Mouse (Mus musculus) brain, embryonic 14.5 days (tissue): Measurements from ENCODE around the gene Selenos.

Experiments
- CTCF ChIP-seq: fragments of 200-500 bp; IDR thresholded peaks from 2 replicates; pipeline ENCODE4 v1.5.1; 2012; ENCODE audit warnings: inconsistent platforms, mild to moderate bottlenecking, moderate library complexity, borderline replicate concordance; ENCODE audit not compliant: insufficient read depth, insufficient read length; ENCODE audit errors: extremely low read depth
- POLR2A ChIP-seq: fragments of 200-500 bp; IDR thresholded peaks from 2 replicates; pipeline ENCODE4 v1.6.1; 2012; ENCODE audit warnings: mild to moderate bottlenecking, inconsistent platforms, borderline replicate concordance; ENCODE audit not compliant: poor library complexity, insufficient read depth, insufficient read length, severe bottlenecking; ENCODE audit errors: extremely low read depth

DNA sequence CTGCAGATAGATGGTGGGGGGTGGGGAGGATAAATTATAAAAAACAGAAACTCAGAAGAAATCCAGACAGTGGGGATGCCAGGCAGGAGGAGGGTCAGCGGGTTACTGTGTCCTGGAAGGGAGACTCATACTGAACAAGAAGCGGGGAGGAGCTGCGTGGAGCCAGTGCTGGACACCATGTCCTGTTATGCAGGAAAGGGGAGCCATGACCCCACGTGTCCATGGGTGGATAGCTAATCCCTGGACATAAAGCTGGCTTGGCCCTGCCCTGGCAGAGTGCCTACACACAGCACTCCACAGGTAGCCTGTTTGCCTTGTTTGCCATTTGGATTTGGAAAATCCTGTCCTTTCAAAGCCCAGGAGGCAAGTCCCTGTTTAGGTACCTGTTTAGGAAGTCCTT, 31.5 kb upstream of the Selenos start:
- TF ChIP-seq POLR2A (no peak), CTCF (no peak)
